Mouse (Mus musculus) CH12.LX (cell line): ENCODE data around the gene P4ha1.

Source experiments
- CTCF ChIP-seq, 2 experiments: IDR thresholded peaks in 1 of 2; conservative IDR thresholded peaks in 1 of 2; 2 replicates each; pipeline ENCODE4 v1.5.1; 2011 to 2012; ENCODE audit warnings: low read depth in 2 of 2, low read length in 2 of 2, improper control_type of control experiment in 1 of 2, inconsistent platforms in 1 of 2, mild to moderate bottlenecking in 1 of 2, moderate library complexity in 1 of 2
- EP300 ChIP-seq: IDR thresholded peaks from 2 replicates; pipeline ENCODE4 v1.6.1; 2011; ENCODE audit warnings: low read length, improper control_type of control experiment
- JUND ChIP-seq: conservative IDR thresholded peaks from 2 replicates; pipeline ENCODE4 v1.6.1; 2011; ENCODE audit warnings: low read depth, low read length, improper control_type of control experiment
- MAFK ChIP-seq: IDR thresholded peaks from 2 replicates; pipeline ENCODE4 v1.6.1; 2011; ENCODE audit warnings: low read length, improper control_type of control experiment; ENCODE audit not compliant: insufficient replicate concordance
- POLR2A ChIP-seq: IDR thresholded peaks from 2 replicates; pipeline ENCODE4 v1.6.1; 2011; ENCODE audit warnings: low read depth, mild to moderate bottlenecking, improper control_type of control experiment, low read length
- RAD21 ChIP-seq: IDR thresholded peaks from 2 replicates; pipeline ENCODE4 v1.6.1; 2011; ENCODE audit warnings: low read depth, mild to moderate bottlenecking, low read length, improper control_type of control experiment, moderate library complexity
- ZKSCAN1 ChIP-seq: IDR thresholded peaks from 2 replicates; pipeline ENCODE4 v1.6.1; 2012; ENCODE audit warnings: low read depth, inconsistent platforms, low read length, improper control_type of control experiment, borderline replicate concordance
- ZNF384 ChIP-seq: IDR thresholded peaks from 2 replicates; pipeline ENCODE4 v1.6.1; 2012; ENCODE audit warnings: low read depth, low read length, improper control_type of control experiment, inconsistent platforms

- TF ChIP-seq RAD21 (no peak), ZNF384 (no peak), MAFK (no peak), CTCF (conservative IDR thresholded peaks at IDR 0.05 in 1 of 2, IDR thresholded peaks at IDR 0.05 in 1 of 2; ENCODE audit: low read depth in 2 of 2, low read length in 2 of 2) (no peak), JUND (no peak), EP300 (no peak), POLR2A (no peak), ZKSCAN1 (no peak)
These were observed 41.5 kb downstream of the P4ha1 start for GRCm38 (mm10) chr10:59364551-59364950.
